Mouse (Mus musculus): ENCODE measurements around the gene Ccdc174.

Gene Ccdc174

DNA sequence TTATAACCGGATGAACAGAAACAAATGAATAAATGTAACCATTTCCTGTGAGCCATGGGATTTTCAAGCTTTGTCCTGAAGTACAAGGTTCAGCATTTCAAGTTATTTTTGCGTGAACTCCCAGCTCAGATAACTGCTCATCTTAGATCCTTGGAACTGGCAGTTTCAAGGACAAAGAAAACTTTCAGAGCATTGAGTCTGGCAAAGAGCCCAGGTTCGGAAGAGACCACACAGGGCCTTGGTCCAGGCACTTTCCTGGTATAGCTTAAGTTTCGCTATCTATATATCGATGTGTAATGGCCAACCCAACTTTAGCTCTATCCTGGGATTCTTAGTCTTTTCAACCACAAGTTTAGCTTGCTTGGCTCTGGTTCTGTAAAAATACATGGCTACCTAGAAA lies 53.4 kb downstream of the Ccdc174 start:
- no peak for DNase-seq

DNA sequence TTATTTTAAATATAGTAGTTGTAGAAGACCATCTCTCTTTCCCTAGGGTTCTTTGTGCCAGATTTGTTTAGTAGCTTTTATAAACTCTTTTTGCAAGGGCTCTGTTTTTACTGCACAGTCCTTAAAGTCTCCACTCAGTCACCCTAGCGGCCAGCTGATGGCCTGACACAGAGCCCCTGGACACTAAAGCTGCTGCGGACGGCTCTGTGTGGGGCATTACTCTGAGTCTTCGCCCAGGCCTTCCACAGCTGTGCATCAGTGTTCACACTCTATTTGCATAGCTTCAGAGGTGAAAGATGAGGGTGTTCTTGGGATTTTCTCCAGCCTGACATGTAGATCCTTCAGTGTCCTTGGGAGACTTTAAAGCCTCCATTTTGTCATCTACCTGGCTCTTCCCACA lies 60.6 kb downstream of the Ccdc174 start:
- DNase-seq: no peak

DNA sequence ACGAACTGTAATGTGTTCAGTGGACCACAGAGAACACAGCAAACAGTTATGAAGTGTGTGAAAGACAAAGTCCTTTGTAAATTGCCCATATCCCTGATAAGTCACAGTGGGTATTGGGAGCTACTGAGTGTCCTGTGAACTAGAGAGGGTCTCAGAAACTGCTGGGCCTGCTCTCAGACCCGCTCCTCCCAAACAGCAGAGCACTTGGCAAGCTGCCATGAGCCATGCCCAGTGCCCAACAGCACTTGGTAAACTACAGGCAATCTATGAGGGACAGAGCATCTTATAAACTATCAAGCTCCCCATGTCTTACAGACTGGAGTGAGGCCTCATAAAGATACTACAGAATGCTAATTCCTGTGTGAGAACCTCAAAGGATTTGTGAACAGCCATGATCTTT lies 70.6 kb downstream of the Ccdc174 start:
- no peak for DNase-seq
